Mouse (Mus musculus): ENCODE results near the gene Stn1.

Stn1 gene

DNA sequence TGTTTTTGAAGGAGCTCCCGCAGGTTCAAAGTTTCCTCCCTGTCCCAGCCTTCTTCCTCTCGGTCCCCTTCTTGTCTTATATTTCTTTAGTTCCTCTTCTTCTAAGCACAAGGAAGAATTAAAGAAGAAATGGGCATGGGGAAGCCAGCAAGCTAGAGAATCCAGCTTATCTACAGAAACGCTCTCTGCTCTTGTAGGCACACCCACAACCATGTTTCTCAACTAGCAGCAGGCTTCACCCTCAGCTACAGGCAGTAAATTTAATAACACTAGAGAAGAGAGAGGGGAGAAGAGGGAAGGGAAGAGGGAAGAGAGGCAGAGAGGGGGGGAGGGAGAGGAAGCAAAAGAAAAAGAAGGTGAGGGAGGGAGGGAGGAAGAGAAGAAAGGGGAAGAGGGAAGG lies 29.1 kb downstream of the Stn1 start:
- DNase-seq, result no peak

- peak; percentile 62 for DNase-seq
Observed at GRCm38 (mm10) chr19:47507128-47508121, 29.9 kb downstream of the Stn1 start.

DNA sequence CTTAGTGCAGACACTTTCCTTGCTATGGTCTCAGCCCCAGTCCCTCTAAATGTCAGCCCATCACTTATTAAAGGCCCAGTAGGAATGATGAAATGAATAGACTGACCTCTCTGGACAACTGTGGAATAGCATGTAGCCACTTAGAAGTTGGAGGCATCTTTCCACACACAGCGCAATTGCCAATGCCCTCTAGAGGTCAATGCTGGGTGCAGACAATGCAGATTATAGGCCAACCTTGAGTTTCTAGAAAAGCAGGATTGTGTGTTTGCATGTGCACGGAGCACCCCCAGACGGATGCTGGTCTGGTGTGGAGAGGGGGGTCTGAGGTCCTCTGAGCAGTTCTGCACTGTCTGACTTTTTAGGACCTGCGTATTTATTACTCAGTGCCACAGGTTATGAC lies 33.7 kb downstream of the Stn1 start:
- peak; percentile 70 for DNase-seq

- DNase-seq, result peak; percentile 68
Observed at GRCm38 (mm10) chr19:47502563-47502962, 34.7 kb downstream of the Stn1 start.

DNA sequence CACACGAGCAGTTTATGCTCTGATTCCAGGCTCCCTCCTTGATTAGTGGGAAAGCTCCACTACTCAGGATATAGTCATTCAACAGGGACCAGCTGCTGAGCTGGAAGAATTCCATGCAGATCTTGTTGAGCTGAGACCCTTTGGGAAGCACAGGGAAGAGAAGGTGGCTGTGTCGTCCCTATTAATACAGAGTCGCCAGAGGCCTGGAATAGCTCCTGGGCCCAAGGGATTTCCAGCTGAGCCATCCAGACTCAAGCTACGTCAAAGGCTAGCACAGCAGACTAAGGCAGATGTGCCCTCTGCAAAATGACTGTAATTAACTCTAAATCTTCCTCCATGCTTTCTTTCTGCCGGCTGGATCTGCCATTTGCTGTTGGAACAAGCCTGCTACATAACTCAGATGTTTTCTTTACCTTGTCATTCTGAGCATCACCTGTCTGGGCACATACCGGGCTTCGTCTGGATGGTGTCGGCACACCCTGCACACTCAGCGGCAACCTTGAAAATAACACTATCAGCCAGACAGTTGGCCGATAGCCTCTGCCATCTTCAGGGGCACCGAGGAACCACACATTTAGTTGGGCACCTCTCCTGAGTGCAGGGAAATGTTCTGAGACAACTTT lies 36.8 kb downstream of the Stn1 start:
- DNase-seq, result no peak

DNA sequence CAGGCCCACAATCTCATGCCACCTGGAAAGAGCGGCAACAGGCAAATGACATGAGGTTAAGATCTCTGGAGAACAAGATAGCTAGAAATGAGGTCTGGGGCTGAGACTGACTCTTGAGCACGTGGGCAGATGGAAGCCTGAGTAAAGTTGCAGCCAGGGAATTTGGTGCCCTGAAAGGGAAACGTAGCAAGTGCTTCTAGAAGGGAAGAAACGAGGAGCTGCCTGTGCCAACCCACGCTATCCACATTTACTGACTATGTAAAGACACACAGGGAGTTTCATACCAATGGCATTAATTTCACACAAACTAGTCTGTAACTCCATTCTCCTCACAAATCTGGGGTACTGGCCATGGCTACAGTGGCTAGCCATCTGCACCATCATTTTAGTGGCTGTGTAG lies 37.5 kb downstream of the Stn1 start:
- DNase-seq, result no peak

DNA sequence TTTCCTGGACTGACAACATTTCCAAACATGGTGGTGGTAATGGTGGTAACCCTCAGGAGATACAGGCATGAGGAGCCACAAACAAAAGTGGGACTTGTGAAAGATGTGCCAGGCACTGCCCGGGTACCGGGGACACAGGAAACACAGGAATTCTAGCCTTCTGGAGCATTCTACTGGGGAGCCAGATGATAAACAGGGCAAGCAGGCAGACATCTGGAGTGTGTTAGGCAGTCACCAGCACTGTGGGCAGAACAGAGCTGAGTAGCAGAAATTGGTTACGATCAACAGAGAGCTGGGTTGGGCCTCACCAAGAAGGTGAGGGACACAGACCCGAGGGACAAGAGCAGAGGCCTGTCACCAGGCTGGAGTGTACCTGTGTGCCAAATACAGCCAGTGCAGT lies 38.4 kb downstream of the Stn1 start:
- DNase-seq, result peak; percentile 53

DNA sequence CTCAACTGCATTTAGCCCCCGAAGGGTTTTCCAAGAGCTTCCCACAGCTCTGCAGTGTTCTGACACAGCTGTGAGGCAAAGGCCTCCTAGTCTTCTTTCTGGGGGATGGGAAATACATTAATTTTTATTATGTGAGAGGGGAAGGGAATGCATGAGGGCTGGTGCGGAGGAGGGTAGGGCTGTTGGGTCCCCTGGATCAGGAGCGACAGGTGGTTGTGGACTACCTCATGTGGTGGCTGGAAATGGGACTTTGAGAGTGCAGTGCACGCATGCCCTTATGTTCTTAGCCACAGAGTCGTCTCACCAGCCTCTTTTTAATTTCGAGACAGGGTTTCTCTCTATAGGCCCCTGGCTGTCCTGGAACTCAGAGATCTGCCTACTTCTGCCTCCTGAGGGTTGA lies 39.6 kb downstream of the Stn1 start:
- no peak for DNase-seq

GRCm38 (mm10) chr19:47497313-47497712 lies 40.0 kb downstream of the Stn1 start:
- DNase-seq, result no peak

GRCm38 (mm10) chr19:47493017-47493997 lies 44.0 kb downstream of the Stn1 start:
- DNase-seq, result peak; percentile 61

DNA sequence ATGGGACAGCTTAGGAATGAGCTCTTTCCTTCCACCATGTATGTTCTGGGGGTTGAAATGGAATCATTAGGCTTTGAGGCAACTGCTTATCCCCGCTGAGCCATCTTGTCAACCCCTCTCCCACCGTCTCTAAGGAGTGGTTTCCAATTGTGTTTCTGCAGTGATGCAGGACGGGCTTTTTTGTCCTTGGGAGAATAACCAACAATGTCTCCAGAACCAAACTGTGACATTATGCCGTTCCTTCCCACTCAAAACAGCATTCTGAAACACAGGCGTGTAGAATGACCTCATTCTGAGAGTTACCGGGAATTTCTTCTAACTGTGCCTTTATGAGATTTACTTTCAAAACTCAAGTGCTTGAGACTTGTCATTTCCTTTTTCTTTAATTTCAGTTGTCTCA lies 44.9 kb downstream of the Stn1 start:
- DNase-seq, result no peak

DNA sequence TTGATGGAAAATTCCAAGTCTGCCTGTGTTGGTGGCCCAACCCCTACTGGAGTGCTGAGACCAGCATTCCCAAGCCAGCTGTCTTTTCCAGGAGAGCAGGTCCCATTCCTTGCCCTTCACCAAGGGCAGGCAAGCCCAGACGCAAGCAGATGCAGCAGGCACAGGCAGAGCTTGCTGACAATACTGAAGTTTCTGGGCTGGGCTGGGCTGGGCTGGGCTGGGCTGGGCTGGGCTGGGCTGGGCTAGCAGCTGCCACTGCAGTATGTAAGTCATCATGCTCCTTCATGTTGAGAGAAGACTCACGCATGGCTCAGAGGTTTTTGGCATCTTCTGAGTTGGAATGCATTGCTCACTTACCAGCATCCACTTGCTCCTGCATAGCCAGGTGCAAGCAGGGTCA lies 45.5 kb downstream of the Stn1 start:
- no peak for DNase-seq

- DNase-seq, result no peak
Observed at GRCm38 (mm10) chr19:47489233-47489632, 48.1 kb downstream of the Stn1 start.

DNA sequence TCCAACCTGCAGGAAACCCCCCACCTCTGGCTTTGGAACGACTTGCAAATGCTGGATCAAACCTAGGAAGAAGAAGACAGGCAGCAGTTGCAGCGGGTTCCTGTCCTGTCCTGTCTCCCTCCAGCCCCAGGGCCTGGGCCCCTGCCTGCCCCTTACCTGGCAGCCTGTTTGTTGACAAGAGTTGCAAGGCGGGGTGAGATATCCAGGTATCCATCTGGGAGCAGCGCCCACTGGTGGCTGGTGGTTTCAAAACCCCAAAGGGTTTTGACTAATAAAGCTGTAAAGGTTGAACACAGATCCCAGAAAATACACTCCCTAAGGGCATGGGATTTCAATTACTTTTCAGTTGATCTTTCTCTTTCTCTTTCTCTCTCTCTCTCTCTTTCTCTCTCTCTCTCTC lies 49.1 kb downstream of the Stn1 start:
- DNase-seq, result no peak

DNA sequence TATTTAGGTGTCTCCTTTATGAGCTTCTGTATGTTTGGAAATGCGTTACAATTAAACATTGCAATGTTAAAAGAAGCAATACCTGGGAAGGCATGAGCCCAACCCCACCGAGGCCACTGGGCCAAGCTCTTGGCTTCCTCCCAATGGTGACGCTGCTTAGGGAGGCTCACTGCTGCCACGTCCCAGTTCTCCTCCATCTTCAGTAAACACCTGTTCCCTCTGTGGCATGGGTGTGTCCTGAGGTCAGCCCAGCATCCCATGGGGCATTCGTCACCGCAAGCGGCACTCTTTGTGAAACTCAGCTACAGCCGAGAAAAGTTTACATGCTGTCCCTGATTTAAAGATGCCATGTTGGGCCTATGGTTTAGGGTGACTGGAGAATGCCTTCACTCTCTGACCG lies 49.7 kb downstream of the Stn1 start:
- DNase-seq, result no peak

GRCm38 (mm10) chr19:47485997-47486566 lies 51.2 kb downstream of the Stn1 start:
- DNase-seq, result no peak

DNA sequence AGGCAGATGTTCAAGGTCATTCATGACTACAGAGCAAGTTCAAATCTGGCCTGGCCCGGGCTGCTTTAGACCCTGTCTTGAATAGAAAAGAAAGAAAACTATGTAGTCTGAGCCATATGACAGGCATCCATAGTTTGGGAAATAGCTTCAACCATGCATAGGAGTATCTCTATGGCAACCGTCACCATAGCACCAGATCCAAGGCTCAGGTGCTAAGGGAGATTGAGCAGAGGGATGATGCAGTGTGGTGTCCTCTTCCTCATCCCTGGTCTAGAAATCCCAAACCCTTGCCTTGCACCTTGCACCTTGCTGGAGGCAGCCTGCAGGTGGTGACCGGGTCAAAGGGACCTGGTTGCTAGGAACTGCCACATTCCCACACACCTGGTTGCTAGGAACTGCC lies 53.2 kb downstream of the Stn1 start:
- DNase-seq, result no peak

GRCm38 (mm10) chr19:47483346-47483745 lies 54.0 kb downstream of the Stn1 start:
- no peak for DNase-seq

DNA sequence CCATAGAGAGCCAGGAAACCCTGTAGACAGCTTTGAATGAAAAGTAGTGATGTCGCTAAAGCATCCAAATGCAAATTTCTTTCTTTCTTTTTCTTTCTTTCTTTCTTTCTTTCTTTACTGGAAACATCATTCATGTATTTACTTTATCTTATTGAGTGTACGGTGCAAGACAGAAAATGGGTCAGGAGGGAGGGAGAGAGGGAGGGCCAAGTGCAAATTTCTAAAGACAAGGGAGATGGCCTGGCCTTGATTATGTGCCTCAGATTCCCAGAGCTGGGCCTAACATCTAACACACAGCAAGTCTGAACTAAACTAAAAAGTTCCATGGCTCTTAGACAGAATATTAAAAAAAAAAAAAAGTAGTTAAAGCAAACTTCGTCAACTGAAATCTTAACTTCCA lies 63.9 kb downstream of the Stn1 start:
- no peak for DNase-seq

- DNase-seq, result peak; percentile 38
Observed at GRCm38 (mm10) chr19:47472881-47473400, 64.4 kb downstream of the Stn1 start.

GRCm38 (mm10) chr19:47471808-47472207 lies 65.5 kb downstream of the Stn1 start:
- DNase-seq, result no peak

GRCm38 (mm10) chr19:47468750-47469149 lies 68.6 kb downstream of the Stn1 start:
- no peak for DNase-seq
